Mouse (Mus musculus): Measurements from ENCODE around the gene Lamb2. TPM values are rescaled to one million over a fixed set of nuclear protein-coding genes. Genes with fewer than 3 reads are reported as not detected.

Gene Lamb2
- 42.7 and 46.2 TPM in 2 replicates for polyA plus RNA-seq (2016; fragmentation: Nextera tagmentation; extraction: Ambion mirVana)

DNA sequence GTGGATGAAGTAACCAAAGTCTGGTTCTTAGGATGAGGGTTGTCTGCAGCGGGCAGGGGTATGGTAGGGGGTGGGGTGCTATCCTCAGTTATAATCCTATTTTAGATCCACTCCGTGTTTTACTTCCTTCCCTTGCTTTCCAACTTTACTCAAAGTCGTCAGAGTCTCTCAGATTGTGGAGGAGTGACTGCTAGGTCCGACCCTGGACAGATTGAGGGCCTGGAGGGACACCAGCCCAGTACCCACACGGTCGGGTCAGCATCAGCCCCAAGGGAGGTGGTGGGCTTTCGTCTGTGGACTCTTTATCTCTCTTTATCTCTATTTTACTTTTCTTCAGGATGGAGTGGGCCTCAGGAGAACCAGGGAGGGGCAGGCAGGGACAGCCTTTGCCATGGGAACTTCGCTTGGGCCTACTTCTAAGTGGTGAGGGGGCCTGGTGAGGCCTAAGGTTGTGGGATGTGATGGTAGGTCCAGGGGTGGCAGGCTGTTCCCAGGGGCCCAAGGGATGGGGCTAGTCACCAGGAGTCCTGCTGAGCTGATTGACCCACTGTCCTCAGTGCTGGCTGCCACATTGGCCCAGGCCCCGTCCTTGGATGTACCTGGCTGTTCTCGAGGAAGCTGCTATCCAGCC, at the start of gene Lamb2:
Gene Lamb2 (plus strand): TSS at position 16 of the 631 bp plus-strand sequence.
- no peaks in the 10 kb centered on the region for H3K27me3 ChIP-seq (ENCODE audit: low read depth, poor library complexity, severe bottlenecking)
- peak within 1 kb of the TSS; percentile 63 for H3K4me3 ChIP-seq
- peaks cover 36% of the 10 kb centered on the region for H3K4me1 ChIP-seq
- H3K36me3 ChIP-seq: peaks cover 33% of the 10 kb centered on the region
- H3K9me3 ChIP-seq (replicated peaks): no peaks in the 10 kb centered on the region
- peak within 1 kb of the TSS; percentile 91 for H3K27ac ChIP-seq (replicated peaks)
- peak; percentile 58 for DNase-seq (ENCODE audit: low spot score)
- WGBS: 7% methylated on average over 10 of the region's 10 CpGs

- 57% methylated on average over 32 of the region's 32 CpGs for WGBS
- Histone ChIP-seq H3K9me3 (replicated peaks) (no peaks in the 10 kb centered on the region), H3K36me3 (no peaks in the 10 kb centered on the region), H3K27ac (replicated peaks) (peak overlapping the region; percentile 9; the same call in 1 of the 2 replicates), H3K4me1 (peaks cover 14% of the 10 kb centered on the region), H3K27me3 (ENCODE audit: low read depth, poor library complexity, severe bottlenecking) (no peaks in the 10 kb centered on the region), H3K4me3 (peak overlapping the region; percentile 36)
- peak; percentile 49 for DNase-seq (ENCODE audit: low spot score)
These were observed 48.0 kb upstream of the Lamb2 start for GRCm38 (mm10) chr9:108431431-108432067.

GRCm38 (mm10) chr9:108436182-108436581, 43.4 kb upstream of the Lamb2 start, which contains the start of gene BC048562:
Gene BC048562, plus strand, starts transcription at chr9:108436482.
- H3K4me1 ChIP-seq: peaks cover 16% of the 10 kb centered on the region
- H3K27ac ChIP-seq (replicated peaks): no peak within 1 kb of the TSS
- H3K36me3 ChIP-seq: no peaks in the 10 kb centered on the region
- DNase-seq (ENCODE audit: low spot score): no peak
- H3K4me3 ChIP-seq: no peak within 1 kb of the TSS
- H3K9me3 ChIP-seq (replicated peaks): no peaks in the 10 kb centered on the region
- no peaks in the 10 kb centered on the region for H3K27me3 ChIP-seq (ENCODE audit: low read depth, poor library complexity, severe bottlenecking)
- WGBS: 53% methylated on average over 3 of the region's 3 CpGs

DNA sequence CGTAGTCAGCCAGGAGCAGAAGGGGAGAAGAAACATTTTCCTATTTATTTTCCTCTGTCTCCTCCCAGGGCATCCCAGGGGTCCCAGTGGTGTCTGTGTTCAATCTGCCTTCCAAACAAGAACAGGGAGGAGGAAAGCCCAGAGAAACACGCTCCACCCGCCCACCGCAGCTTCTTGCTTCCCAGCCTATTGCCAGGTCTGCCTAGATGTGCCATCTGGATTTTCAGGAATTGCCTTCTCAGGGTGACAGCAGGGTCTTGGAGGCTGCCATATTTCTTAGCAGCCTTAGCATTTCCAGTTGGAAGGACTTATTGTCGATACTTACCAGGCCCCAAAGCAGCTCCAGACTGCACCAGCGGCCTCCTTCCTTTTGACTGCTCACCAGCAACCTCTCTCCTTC, 40.4 kb upstream of the Lamb2 start:
- H3K36me3 ChIP-seq: no peaks in the 10 kb centered on the region
- no peaks in the 10 kb centered on the region for H3K27me3 ChIP-seq (ENCODE audit: low read depth, poor library complexity, severe bottlenecking)
- no peaks in the 10 kb centered on the region for H3K9me3 ChIP-seq (replicated peaks)
- no peak for DNase-seq (ENCODE audit: low spot score)
- H3K27ac ChIP-seq (replicated peaks): no peak overlapping the region
- no peak overlapping the region for H3K4me3 ChIP-seq
- 86% methylated on average over 6 of the region's 6 CpGs for WGBS
- H3K4me1 ChIP-seq: peaks cover 9% of the 10 kb centered on the region

GRCm38 (mm10) chr9:108440485-108440884, 39.1 kb upstream of the Lamb2 start:
- no peaks in the 10 kb centered on the region for H3K36me3 ChIP-seq
- H3K27me3 ChIP-seq (ENCODE audit: low read depth, poor library complexity, severe bottlenecking): no peaks in the 10 kb centered on the region
- no peak overlapping the region for H3K4me3 ChIP-seq
- no peaks in the 10 kb centered on the region for H3K9me3 ChIP-seq (replicated peaks)
- no peak for DNase-seq (ENCODE audit: low spot score)
- peaks cover 9% of the 10 kb centered on the region for H3K4me1 ChIP-seq
- H3K27ac ChIP-seq (replicated peaks): no peak overlapping the region
- 78% methylated on average over 5 of the region's 5 CpGs for WGBS

- peaks cover 4% of the 10 kb centered on the region for H3K4me1 ChIP-seq
- DNase-seq (ENCODE audit: low spot score): no peak
These were observed 38.2 kb upstream of the Lamb2 start for GRCm38 (mm10) chr9:108441236-108441919.

DNA sequence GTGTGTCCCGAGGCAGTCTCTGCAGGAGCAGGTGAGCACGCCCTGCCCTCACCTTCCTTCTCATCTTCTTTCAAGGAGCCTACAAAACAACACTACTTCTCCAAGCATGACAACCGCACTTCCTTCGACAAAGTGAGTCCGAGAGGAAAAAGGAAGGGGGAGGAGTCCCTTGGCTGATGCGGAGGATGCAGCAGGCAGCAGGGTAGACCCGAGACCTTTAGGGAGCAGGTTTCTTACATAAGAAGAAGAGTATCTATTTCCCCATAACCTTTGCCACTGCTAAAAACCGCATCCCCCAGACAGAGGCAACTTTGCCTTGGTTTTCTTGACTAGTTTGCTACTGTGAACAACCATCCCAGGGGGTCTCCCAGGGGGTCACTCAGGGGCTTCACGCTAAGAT, 34.4 kb upstream of the Lamb2 start:
- H3K27ac ChIP-seq (replicated peaks): no peak overlapping the region
- 72% methylated on average over 9 of the region's 9 CpGs for WGBS
- H3K9me3 ChIP-seq (replicated peaks): no peaks in the 10 kb centered on the region

More at GRCm38 (mm10) chr9:108441236-108441919, 38.2 kb upstream of the Lamb2 start:
- H3K27me3 ChIP-seq (ENCODE audit: low read depth, poor library complexity, severe bottlenecking): no peaks in the 10 kb centered on the region
- no peak overlapping the region for H3K27ac ChIP-seq (replicated peaks)
- H3K4me3 ChIP-seq: no peak overlapping the region
- no peaks in the 10 kb centered on the region for H3K36me3 ChIP-seq
- no peaks in the 10 kb centered on the region for H3K9me3 ChIP-seq (replicated peaks)
- WGBS: 91% methylated on average over 11 of the region's 11 CpGs

DNA sequence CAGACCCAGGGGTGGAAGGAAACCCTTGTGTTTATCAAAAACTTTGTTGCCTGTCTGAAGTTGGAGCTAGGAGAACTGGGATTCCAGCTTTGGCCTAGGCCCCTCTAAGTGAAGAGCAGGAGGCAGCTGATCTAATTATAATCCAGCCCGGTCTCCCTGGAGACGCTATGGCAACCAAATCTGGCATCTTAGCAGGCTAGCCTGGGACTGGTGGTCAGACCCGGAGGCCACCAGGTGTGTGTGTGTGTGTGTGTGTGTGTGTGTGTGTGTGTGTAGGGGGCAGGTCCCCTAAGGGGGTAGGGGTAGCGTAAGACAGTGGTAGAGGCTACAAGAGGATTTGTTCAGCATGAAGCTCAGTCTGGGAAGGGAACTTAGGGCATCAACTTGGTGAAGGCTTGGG, 29.7 kb upstream of the Lamb2 start:
- H3K4me1 ChIP-seq: peaks cover 54% of the 10 kb centered on the region

More for the DNA sequence above, 34.4 kb upstream of the Lamb2 start:
- Histone ChIP-seq H3K27me3 (ENCODE audit: low read depth, poor library complexity, severe bottlenecking) (no peaks in the 10 kb centered on the region), H3K36me3 (peaks cover 17% of the 10 kb centered on the region), H3K4me3 (no peak overlapping the region), H3K4me1 (peaks cover 22% of the 10 kb centered on the region)
- no peak for DNase-seq (ENCODE audit: low spot score)

GRCm38 (mm10) chr9:108450292-108451169, 29.0 kb upstream of the Lamb2 start:
- peak; percentile 19 for DNase-seq (ENCODE audit: low spot score)
- peak overlapping the region; percentile 69 for H3K4me3 ChIP-seq
- H3K27ac ChIP-seq (replicated peaks): peak overlapping the region; percentile 92
- H3K9me3 ChIP-seq (replicated peaks): no peaks in the 10 kb centered on the region
- peaks cover 10% of the 10 kb centered on the region for H3K27me3 ChIP-seq (ENCODE audit: low read depth, poor library complexity, severe bottlenecking)
- peaks cover 17% of the 10 kb centered on the region for H3K36me3 ChIP-seq
- peaks cover 54% of the 10 kb centered on the region for H3K4me1 ChIP-seq
- 65% methylated on average over 21 of the region's 21 CpGs for WGBS

More for the DNA sequence above, 29.7 kb upstream of the Lamb2 start:
- WGBS: 26% methylated on average over 4 of the region's 4 CpGs
- Histone ChIP-seq H3K27ac (replicated peaks) (peak overlapping the region; percentile 92), H3K4me3 (peak overlapping the region; percentile 69), H3K9me3 (replicated peaks) (no peaks in the 10 kb centered on the region), H3K27me3 (ENCODE audit: low read depth, poor library complexity, severe bottlenecking) (peaks cover 10% of the 10 kb centered on the region), H3K36me3 (peaks cover 17% of the 10 kb centered on the region)
- peak; percentile 91 for DNase-seq (ENCODE audit: low spot score)

DNA sequence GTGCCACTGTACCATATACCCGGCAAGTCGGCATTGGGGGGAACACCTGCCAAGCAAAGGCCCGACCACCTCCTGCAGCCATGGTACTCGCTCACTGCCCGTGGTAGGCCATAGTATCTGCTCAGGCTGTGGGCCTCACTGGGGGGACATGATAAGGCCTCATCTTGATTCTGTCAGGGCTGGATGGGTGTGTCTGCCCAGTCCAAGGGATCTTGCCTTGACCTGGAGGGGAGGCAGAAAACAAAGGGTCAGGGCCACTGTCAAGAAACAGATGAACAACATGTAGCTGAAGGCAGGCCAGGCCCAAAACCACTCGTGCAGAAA, 28.4 kb upstream of the Lamb2 start:
- H3K27ac ChIP-seq (replicated peaks): peak overlapping the region; percentile 92
- peaks cover 10% of the 10 kb centered on the region for H3K27me3 ChIP-seq (ENCODE audit: low read depth, poor library complexity, severe bottlenecking)
- H3K9me3 ChIP-seq (replicated peaks): no peaks in the 10 kb centered on the region
- peaks cover 54% of the 10 kb centered on the region for H3K4me1 ChIP-seq
- peak; percentile 17 for DNase-seq (ENCODE audit: low spot score)
- H3K4me3 ChIP-seq: peak overlapping the region; percentile 69
- H3K36me3 ChIP-seq: peaks cover 17% of the 10 kb centered on the region
- 87% methylated on average over 6 of the region's 6 CpGs for WGBS

DNA sequence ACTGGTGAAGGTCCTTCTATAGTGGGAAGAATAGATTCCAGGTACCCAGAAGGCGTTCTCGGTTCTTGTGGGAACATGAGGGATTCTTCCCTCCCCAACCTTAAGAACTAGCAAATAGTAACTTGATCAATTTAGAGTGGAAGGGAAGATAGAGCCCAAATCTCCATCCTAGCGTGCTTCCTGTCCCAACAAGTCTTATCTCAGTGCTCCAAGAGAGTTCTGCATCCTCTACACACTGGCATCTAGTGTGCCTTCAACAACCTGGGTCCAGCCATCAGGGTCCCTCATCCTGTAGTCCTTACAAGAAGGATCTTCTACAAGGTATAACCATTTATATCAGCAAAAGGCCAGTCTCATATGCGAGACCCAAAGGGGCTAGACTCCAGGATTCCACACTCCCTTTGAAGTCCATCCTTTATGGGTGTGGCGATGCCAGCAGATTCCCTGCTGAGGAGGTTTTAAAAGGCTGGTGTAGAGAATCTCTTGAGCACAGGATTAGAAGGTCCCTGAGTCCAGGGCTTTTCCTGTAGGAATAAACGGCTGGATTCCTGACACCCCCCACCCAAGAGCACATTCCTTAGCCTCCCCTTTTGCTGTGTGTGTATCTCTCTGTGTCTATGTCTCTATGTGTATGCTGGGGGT, 27.9 kb upstream of the Lamb2 start:
- peaks cover 54% of the 10 kb centered on the region for H3K4me1 ChIP-seq
- WGBS: 46% methylated on average over 6 of the region's 6 CpGs
- no peak for DNase-seq (ENCODE audit: low spot score)
- H3K27ac ChIP-seq (replicated peaks): peak overlapping the region; percentile 92
- peaks cover 10% of the 10 kb centered on the region for H3K27me3 ChIP-seq (ENCODE audit: low read depth, poor library complexity, severe bottlenecking)
- H3K36me3 ChIP-seq: peaks cover 17% of the 10 kb centered on the region
- H3K4me3 ChIP-seq: peak overlapping the region; percentile 69
- H3K9me3 ChIP-seq (replicated peaks): no peaks in the 10 kb centered on the region

Data from midbrain, embryonic 10.5 days (tissue).